Mouse (Mus musculus): ENCODE measurements around the gene Xpo1. TPM values are rescaled to one million over a fixed set of nuclear protein-coding genes. Genes with fewer than 3 reads are reported as not detected.
A peak's percentile ranks its signal among the peaks of the same experiment; 100 is the strongest.

The Xpo1 gene
- 105 and 111 TPM in 2 replicates for polyA plus RNA-seq (2015; fragmentation: Nextera tagmentation; extraction: Ambion mirVana)

DNA sequence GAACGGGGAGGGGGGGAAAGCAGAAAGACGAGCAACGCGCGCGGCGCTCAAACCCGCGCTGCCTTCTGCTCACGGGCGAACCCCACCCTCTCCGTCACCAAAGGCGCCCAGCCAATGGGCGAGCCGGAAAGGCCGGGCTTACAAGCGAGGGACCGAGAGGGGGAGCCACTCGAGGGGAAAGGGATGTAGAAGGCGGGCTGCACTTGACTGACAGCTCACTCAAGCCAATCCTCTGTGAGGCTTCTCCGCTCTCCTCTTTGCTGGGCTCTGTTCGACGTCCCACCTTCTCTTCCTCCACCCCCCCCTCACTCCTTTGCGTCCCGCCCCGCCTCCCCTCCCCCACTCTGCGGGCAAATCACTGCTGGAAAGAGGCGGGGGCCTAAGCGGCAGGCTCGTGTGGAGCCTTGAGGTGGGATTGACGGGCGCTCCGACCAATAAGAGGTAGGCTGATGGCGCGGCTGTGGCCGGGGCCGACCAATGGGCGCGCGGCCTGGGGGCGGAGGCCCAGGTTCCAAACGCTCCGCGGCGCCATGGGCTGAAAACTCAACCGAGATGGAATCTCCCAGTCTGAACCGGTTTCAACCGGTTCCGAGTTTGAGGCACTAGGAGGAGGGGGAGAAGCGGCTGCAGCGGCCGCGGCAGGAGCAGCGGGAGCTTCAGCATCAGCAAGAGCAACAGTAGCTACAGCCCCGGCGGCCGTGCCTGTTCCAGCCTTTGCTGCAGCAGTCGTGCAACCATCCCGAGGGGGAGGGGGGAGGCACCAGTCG, at the start of gene Xpo1:
Xpo1 (plus strand) TSS at position 615 of the 767 bp plus-strand sequence.
- H3K9me3 ChIP-seq, result no peaks in the 10 kb centered on the region
- H3K27ac ChIP-seq, result peak within 1 kb of the TSS; percentile 100
- H3K4me1 ChIP-seq, result peaks cover 25% of the 10 kb centered on the region
- peak within 1 kb of the TSS; percentile 97 for H3K4me3 ChIP-seq
- under 1% methylated on average over 55 of the region's 60 CpGs for WGBS
- H3K4me2 ChIP-seq, result peak within 1 kb of the TSS; percentile 88
- no peaks in the 10 kb centered on the region for H3K36me3 ChIP-seq
- ATAC-seq (ENCODE audit: insufficient number of reproducible peaks, insufficient read depth, low FRiP score, low TSS enrichment, low read depth), result peak; percentile 99
- peak within 1 kb of the TSS; percentile 100 for H3K9ac ChIP-seq
- no peaks in the 10 kb centered on the region for H3K27me3 ChIP-seq

- H3K4me2 ChIP-seq, result no peak overlapping the region
- H3K4me3 ChIP-seq, result no peak overlapping the region
- no peaks in the 10 kb centered on the region for H3K27me3 ChIP-seq
- no peak overlapping the region for H3K27ac ChIP-seq
- 85% methylated on average over 7 of the region's 7 CpGs for WGBS
- no peaks in the 10 kb centered on the region for H3K9me3 ChIP-seq
- 0 out of 2 replicates have a peak, but pooled peaks cover 3% of the 10 kb centered on the region for H3K4me1 ChIP-seq
- no peaks in the 10 kb centered on the region for H3K36me3 ChIP-seq
- H3K9ac ChIP-seq, result no peak overlapping the region
- ATAC-seq (ENCODE audit: insufficient number of reproducible peaks, insufficient read depth, low FRiP score, low TSS enrichment, low read depth), result no peak
Measured at GRCm38 (mm10) chr11:23209717-23210116, 46.1 kb upstream of the Xpo1 start.

GRCm38 (mm10) chr11:23210590-23211510, 45.0 kb upstream of the Xpo1 start:
- Histone ChIP-seq H3K4me3 (peak overlapping the region; percentile 33), H3K4me2 (peak overlapping the region; percentile 58), H3K9ac (peak overlapping the region; percentile 63), H3K9me3 (no peaks in the 10 kb centered on the region), H3K36me3 (no peaks in the 10 kb centered on the region), H3K27ac (peak overlapping the region; percentile 90), H3K4me1 (0 out of 2 replicates have a peak, but pooled peaks cover 3% of the 10 kb centered on the region), H3K27me3 (no peaks in the 10 kb centered on the region)
- ATAC-seq (ENCODE audit: insufficient number of reproducible peaks, insufficient read depth, low FRiP score, low TSS enrichment, low read depth), result no peak
- 13% methylated on average over 16 of the region's 16 CpGs for WGBS

- Histone ChIP-seq H3K4me3 (no peak overlapping the region), H3K9me3 (no peaks in the 10 kb centered on the region), H3K36me3 (no peaks in the 10 kb centered on the region), H3K4me1 (no peaks in the 10 kb centered on the region), H3K27me3 (no peaks in the 10 kb centered on the region), H3K9ac (no peak overlapping the region), H3K4me2 (no peak overlapping the region), H3K27ac (no peak overlapping the region)
- 90% methylated on average over 9 of the region's 9 CpGs for WGBS
- ATAC-seq (ENCODE audit: insufficient number of reproducible peaks, insufficient read depth, low FRiP score, low TSS enrichment, low read depth), result no peak
Measured at GRCm38 (mm10) chr11:23217430-23217829, 38.4 kb upstream of the Xpo1 start.

DNA sequence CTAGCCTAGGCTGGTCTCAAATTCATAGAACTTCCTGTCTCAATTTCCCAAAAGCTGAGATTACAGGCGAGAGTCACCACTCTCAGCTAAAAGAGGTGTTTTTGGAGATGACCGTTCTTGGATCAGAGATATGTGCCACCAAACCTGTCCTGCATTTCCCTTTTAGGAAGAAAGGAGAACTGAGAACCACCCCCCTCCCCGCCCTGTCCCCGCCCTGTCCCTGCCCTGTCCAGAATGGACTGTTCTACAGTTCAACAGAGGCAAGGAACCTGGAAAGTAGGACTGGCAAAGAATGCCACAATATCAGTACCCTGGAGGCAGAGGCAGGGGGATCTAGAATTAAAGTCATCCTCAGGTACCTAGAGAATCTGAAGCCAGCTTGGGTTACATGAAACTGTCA, 19.8 kb upstream of the Xpo1 start:
- Histone ChIP-seq H3K27ac (no peak overlapping the region), H3K4me2 (no peak overlapping the region), H3K36me3 (no peaks in the 10 kb centered on the region), H3K4me3 (no peak overlapping the region), H3K4me1 (no peaks in the 10 kb centered on the region), H3K27me3 (no peaks in the 10 kb centered on the region), H3K9me3 (no peaks in the 10 kb centered on the region), H3K9ac (no peak overlapping the region)
- no peak for ATAC-seq (ENCODE audit: insufficient number of reproducible peaks, insufficient read depth, low FRiP score, low TSS enrichment, low read depth)
- 76% methylated on average over 4 of the region's 4 CpGs for WGBS

GRCm38 (mm10) chr11:23253931-23254330, 1.9 kb upstream of the Xpo1 start:
- no peaks in the 10 kb centered on the region for H3K27me3 ChIP-seq
- H3K4me3 ChIP-seq, result no peak overlapping the region
- no peak overlapping the region for H3K4me2 ChIP-seq
- no peak overlapping the region for H3K9ac ChIP-seq
- H3K27ac ChIP-seq, result no peak overlapping the region
- 89% methylated on average over 4 of the region's 4 CpGs for WGBS
- no peaks in the 10 kb centered on the region for H3K9me3 ChIP-seq
- H3K36me3 ChIP-seq, result no peaks in the 10 kb centered on the region
- no peak for ATAC-seq (ENCODE audit: insufficient number of reproducible peaks, insufficient read depth, low FRiP score, low TSS enrichment, low read depth)
- peaks cover 14% of the 10 kb centered on the region; the same call in 1 of the 2 replicates for H3K4me1 ChIP-seq

- H3K9me3 ChIP-seq, result no peaks in the 10 kb centered on the region
- H3K9ac ChIP-seq, result peak overlapping the region; percentile 79
- no peak for ATAC-seq (ENCODE audit: insufficient number of reproducible peaks, insufficient read depth, low FRiP score, low TSS enrichment, low read depth)
- H3K4me2 ChIP-seq, result peak overlapping the region; percentile 61
- 87% methylated on average over 4 of the region's 4 CpGs for WGBS
- H3K27ac ChIP-seq, result peak overlapping the region; percentile 95
- peaks cover 19% of the 10 kb centered on the region; the same call in 1 of the 2 replicates for H3K4me1 ChIP-seq
- H3K4me3 ChIP-seq, result peak overlapping the region; percentile 97
- H3K36me3 ChIP-seq, result no peaks in the 10 kb centered on the region
- H3K27me3 ChIP-seq, result no peaks in the 10 kb centered on the region
Measured at GRCm38 (mm10) chr11:23254548-23254947, 1.3 kb upstream of the Xpo1 start.

DNA sequence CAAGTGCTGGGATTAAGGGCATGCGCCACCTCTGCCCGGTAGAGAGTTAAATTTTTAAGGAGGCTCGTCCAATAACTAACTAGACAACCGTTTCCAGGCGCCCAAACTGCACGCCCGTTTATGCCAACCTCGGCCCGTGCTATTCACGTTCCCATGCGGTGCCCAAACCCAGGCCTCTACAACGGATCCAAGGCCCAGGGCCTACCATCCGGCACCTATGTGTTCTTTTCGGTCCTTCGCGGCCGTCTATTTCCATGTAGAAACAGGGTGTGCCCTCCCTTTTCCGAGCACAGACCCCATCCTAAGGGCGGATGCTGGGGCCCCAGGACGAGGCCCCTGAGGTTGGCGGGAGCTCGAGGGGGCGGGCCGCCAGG, 801 bp upstream of the Xpo1 start:
- Histone ChIP-seq H3K27me3 (no peaks in the 10 kb centered on the region), H3K36me3 (no peaks in the 10 kb centered on the region), H3K4me2 (peak overlapping the region; percentile 61), H3K9me3 (no peaks in the 10 kb centered on the region), H3K27ac (peak overlapping the region; percentile 95), H3K9ac (peak overlapping the region; percentile 79), H3K4me1 (peaks cover 20% of the 10 kb centered on the region), H3K4me3 (peak overlapping the region; percentile 97)
- no peak for ATAC-seq (ENCODE audit: insufficient number of reproducible peaks, insufficient read depth, low FRiP score, low TSS enrichment, low read depth)
- WGBS, result 1% methylated on average over 24 of the region's 24 CpGs

DNA sequence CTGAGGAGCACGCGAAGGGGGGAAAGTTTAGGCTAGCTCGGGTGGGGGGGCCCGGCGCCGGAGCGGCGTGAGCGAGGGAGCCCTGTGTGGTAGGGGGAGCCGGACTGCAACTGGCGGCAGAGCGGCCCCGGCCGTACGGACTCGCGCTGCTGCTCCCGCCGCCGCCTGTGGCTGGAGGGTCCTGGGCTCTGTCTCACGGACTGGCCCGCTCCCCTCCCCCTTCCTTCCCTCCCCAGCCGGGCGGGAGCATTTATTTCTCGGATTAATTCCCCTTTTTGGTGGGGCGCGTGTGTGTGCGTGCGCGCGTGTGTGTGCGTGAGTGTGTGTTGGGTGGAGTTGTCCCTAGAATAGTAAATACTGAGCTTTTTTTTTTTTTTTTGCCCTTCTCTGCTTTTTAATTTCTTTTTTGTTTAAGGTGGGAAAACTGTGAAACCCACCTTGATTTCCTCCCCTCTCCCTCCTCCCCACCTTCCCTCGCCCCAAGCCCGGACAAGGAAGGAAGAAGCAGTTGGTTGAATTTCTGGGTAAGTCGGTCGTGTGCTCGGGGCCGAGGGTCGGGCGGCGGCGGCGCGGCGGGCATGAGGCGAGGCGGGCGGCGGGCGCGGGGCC, 457 bp downstream of the Xpo1 start:
- ATAC-seq (ENCODE audit: insufficient number of reproducible peaks, insufficient read depth, low FRiP score, low TSS enrichment, low read depth), result peak; percentile 3; the same call in 1 of the 2 replicates
- Histone ChIP-seq H3K27ac (peak overlapping the region; percentile 100), H3K4me3 (peak overlapping the region; percentile 97), H3K4me2 (peak overlapping the region; percentile 88), H3K36me3 (peaks cover 2% of the 10 kb centered on the region; the same call in 1 of the 2 replicates), H3K9me3 (no peaks in the 10 kb centered on the region), H3K9ac (peak overlapping the region; percentile 100), H3K27me3 (no peaks in the 10 kb centered on the region), H3K4me1 (peaks cover 25% of the 10 kb centered on the region)
- under 1% methylated on average over 39 of the region's 51 CpGs for WGBS

DNA sequence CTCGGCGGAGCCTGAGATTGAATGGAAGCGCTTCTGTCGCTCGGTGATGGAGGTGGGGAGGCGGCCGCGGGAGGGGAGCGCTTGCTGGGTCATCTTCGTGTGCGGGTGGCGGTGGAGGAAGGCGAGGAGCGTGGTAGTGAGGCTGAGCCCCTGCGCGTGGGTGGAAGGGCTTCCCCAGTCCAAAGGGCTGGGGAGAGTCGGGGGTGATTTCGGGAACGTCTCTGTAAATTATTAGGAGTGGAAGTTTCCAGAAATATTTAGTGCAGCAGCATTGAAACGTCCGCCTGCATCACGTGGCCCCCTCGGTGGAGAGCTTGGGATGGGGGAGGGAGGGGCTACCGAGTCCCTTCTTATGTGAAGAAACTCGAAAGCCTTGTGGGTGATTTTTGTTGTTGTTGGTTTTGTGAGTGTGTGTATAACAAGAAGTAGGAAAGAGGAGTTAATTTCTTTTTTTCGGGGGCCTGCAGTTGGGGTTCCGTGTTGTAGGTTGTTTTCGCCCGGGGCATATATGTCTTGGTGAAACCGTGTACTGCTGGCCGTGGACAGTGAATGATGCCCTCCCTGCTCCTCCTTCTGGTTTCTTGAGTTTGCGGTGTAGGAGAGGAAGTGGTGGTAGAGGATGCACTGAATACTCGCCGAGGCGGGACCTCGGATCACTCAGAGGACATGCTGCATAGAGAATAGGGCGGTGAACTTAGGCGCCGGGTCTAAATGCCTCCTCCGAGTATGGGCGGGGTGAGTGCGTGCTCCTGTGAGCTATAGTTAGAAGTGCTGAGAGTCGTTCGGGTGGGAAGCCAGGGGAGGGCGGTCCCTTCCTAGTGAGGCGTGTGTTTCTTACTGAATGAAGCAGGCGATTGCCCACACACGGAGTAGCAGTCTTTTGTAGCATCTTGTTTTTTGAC, 1.2 kb downstream of the Xpo1 start:
- H3K4me1 ChIP-seq, result peaks cover 25% of the 10 kb centered on the region
- peak overlapping the region; percentile 88 for H3K4me2 ChIP-seq
- no peaks in the 10 kb centered on the region for H3K9me3 ChIP-seq
- ATAC-seq (ENCODE audit: insufficient number of reproducible peaks, insufficient read depth, low FRiP score, low TSS enrichment, low read depth), result no peak
- peaks cover 8% of the 10 kb centered on the region for H3K36me3 ChIP-seq
- H3K9ac ChIP-seq, result peak overlapping the region; percentile 100
- H3K27ac ChIP-seq, result peak overlapping the region; percentile 100
- WGBS, result under 1% methylated on average over 48 of the region's 48 CpGs
- peak overlapping the region; percentile 97 for H3K4me3 ChIP-seq
- H3K27me3 ChIP-seq, result no peaks in the 10 kb centered on the region
